Mouse (Mus musculus) stomach, embryonic 16.5 days (tissue): ENCODE data around the gene Psap. TPM values are rescaled to one million over a fixed set of nuclear protein-coding genes. Genes with fewer than 3 reads are reported as not detected.

Source experiments
- ATAC-seq: fragments of 200-750 bp; cut with Nextera tagmentation; 2 replicates; pipeline ENCODE4 v1.8.0; 2017; ENCODE audit warnings: moderate number of reproducible peaks, moderate TSS enrichment; ENCODE audit not compliant: insufficient read depth, low FRiP score
- H3K27ac ChIP-seq: fragments of 300-500 bp; sonication (generic); 2 replicates; pipeline ENCODE4 v1.5.1; 2014; ENCODE audit warnings: low read length
- H3K27me3 ChIP-seq: fragments of 300-500 bp; sonication (generic); 2 replicates; pipeline ENCODE4 v1.6.1; 2014; ENCODE audit warnings: low read length, control low read depth, mixed read lengths; ENCODE audit not compliant: control insufficient read depth, insufficient read depth
- H3K36me3 ChIP-seq: fragments of 300-500 bp; sonication (generic); 2 replicates; pipeline ENCODE4 v1.6.1; 2014; ENCODE audit warnings: low read length; ENCODE audit not compliant: control insufficient read depth, insufficient read depth
- H3K4me1 ChIP-seq: fragments of 300-500 bp; sonication (generic); 2 replicates; pipeline ENCODE4 v1.6.1; 2014; ENCODE audit warnings: low read length, control low read depth, mixed read lengths; ENCODE audit not compliant: control insufficient read depth, insufficient read depth
- H3K4me2 ChIP-seq: fragments of 300-500 bp; sonication (generic); 2 replicates; pipeline ENCODE4 v1.6.1; 2014; ENCODE audit warnings: low read depth, low read length, mixed read lengths
- H3K4me3 ChIP-seq: fragments of 300-500 bp; sonication (generic); replicated peaks from 2 replicates; pipeline ENCODE4 v1.5.1; 2014; ENCODE audit warnings: mild to moderate bottlenecking, low read length
- H3K9ac ChIP-seq: fragments of 300-500 bp; sonication (generic); 2 replicates; pipeline ENCODE4 v1.6.1; 2014; ENCODE audit warnings: low read length
- H3K9me3 ChIP-seq: fragments of 300-500 bp; sonication (generic); replicated peaks from 2 replicates; pipeline ENCODE4 v1.6.1; 2016; ENCODE audit warnings: low read length, control low read depth; ENCODE audit not compliant: control insufficient read depth
- WGBS: fragments of 180-500 bp; shearing (Covaris S2); extraction: QIAGEN DNeasy Blood & Tissue Kit; methylation state at CpG from one replicate; pipeline ENCODE4 v1.1.7; 2014; 5-methylcytosine and 5-hydroxymethylcytosine counted together
- polyA plus RNA-seq: library from polyadenylated mRNA; unstranded; fragments of >200 nt; fragmentation: Nextera tagmentation; extraction: Ambion mirVana; gene quantifications from 2 replicates; pipeline ENCODE4 v1.2.1, GENCODE M21; 2015

The Psap gene
- polyA plus RNA-seq, 1 experiment from 2014 or later: 194 TPM

GRCm38 (mm10) chr10:60351761-60352455 is 74.5 kb downstream of the Psap start:
- peak overlapping the region; percentile 57 for H3K4me2 ChIP-seq
- H3K36me3 ChIP-seq: no peaks in the 10 kb centered on the region
- WGBS: 12% methylated on average over 7 of the region's 7 CpGs
- peak; percentile 74 for ATAC-seq
- H3K27ac ChIP-seq: peak overlapping the region; percentile 97
- H3K4me1 ChIP-seq: peaks cover 60% of the 10 kb centered on the region
- 0 out of 2 replicates have a peak, but pooled peaks cover 3% of the 10 kb centered on the region for H3K27me3 ChIP-seq
- no peaks in the 10 kb centered on the region for H3K9me3 ChIP-seq
- peak overlapping the region; percentile 43 for H3K9ac ChIP-seq
- H3K4me3 ChIP-seq: 0 out of 2 replicates have a peak overlapping the region, but pooled peaks have one; percentile 2

Other genes starting within 250 kb of the Psap start
- gene Spock2, start 171.4 kb upstream of the Psap start, polyA plus RNA-seq: 6.3 and 6.6 TPM in 2 replicates
- gene Chst3, start 58.4 kb upstream of the Psap start, polyA plus RNA-seq: 2.0 and 2.1 TPM in 2 replicates
- 6.6 and 8.5 TPM in 2 replicates for gene Vsir, start 69.2 kb downstream of the Psap start, polyA plus RNA-seq
- 0.76 TPM in 1 of 2 replicates, not detected in the other for gene Gm17455, start 122.1 kb downstream of the Psap start, polyA plus RNA-seq